Mouse (Mus musculus): ENCODE measurements around the gene Gm609. TPM values are rescaled to one million over a fixed set of nuclear protein-coding genes. Genes with fewer than 3 reads are reported as not detected.
A peak's percentile ranks its signal among the peaks of the same experiment; 100 is the strongest.

The Gm609 gene
- polyA plus RNA-seq, 1 experiment: 0.65 TPM

GRCm38 (mm10) chr16:45397440-45397839, 95.3 kb downstream of the Gm609 start:
- no peak for DNase-seq (ENCODE audit: low read depth)

- DNase-seq (ENCODE audit: low read depth): no peak
Measured at GRCm38 (mm10) chr16:45392246-45392645, 100.5 kb downstream of the Gm609 start.

GRCm38 (mm10) chr16:45391680-45392079, 101.1 kb downstream of the Gm609 start:
- no peak for DNase-seq (ENCODE audit: low read depth)

GRCm38 (mm10) chr16:45390286-45390956, 102.3 kb downstream of the Gm609 start:
- no peak for DNase-seq (ENCODE audit: low read depth)

- DNase-seq (ENCODE audit: low read depth): no peak
Measured at GRCm38 (mm10) chr16:45389833-45390232, 102.9 kb downstream of the Gm609 start.

GRCm38 (mm10) chr16:45389041-45389440, 103.7 kb downstream of the Gm609 start:
- DNase-seq (ENCODE audit: low read depth): no peak

- no peak for DNase-seq (ENCODE audit: low read depth)
Measured at GRCm38 (mm10) chr16:45381811-45382210, 111.0 kb downstream of the Gm609 start.

- DNase-seq (ENCODE audit: low read depth): no peak
Measured at GRCm38 (mm10) chr16:45378959-45379358, 113.8 kb downstream of the Gm609 start.

- DNase-seq (ENCODE audit: low read depth): peak; percentile 98
Measured at GRCm38 (mm10) chr16:45378147-45378943, 114.4 kb downstream of the Gm609 start.

GRCm38 (mm10) chr16:45377332-45377731, 115.4 kb downstream of the Gm609 start:
- DNase-seq (ENCODE audit: low read depth): peak; percentile 71

- DNase-seq (ENCODE audit: low read depth): peak; percentile 89
Measured at GRCm38 (mm10) chr16:45376812-45377211, 116.0 kb downstream of the Gm609 start.

GRCm38 (mm10) chr16:45376294-45376693, 116.5 kb downstream of the Gm609 start:
- DNase-seq (ENCODE audit: low read depth): no peak

- DNase-seq (ENCODE audit: low read depth): peak; percentile 97
Measured at GRCm38 (mm10) chr16:45375506-45376225, 117.1 kb downstream of the Gm609 start.

- no peak for DNase-seq (ENCODE audit: low read depth)
Measured at GRCm38 (mm10) chr16:45374074-45374473, 118.7 kb downstream of the Gm609 start.

GRCm38 (mm10) chr16:45371076-45371475, 121.7 kb downstream of the Gm609 start:
- no peak for DNase-seq (ENCODE audit: low read depth)

- no peak for DNase-seq (ENCODE audit: low read depth)
Measured at GRCm38 (mm10) chr16:45369285-45369965, 123.3 kb downstream of the Gm609 start.

GRCm38 (mm10) chr16:45366111-45366510, 126.7 kb downstream of the Gm609 start:
- DNase-seq (ENCODE audit: low read depth): no peak

- DNase-seq (ENCODE audit: low read depth): no peak
Measured at GRCm38 (mm10) chr16:45365353-45365752, 127.4 kb downstream of the Gm609 start.

- DNase-seq (ENCODE audit: low read depth): no peak
Measured at GRCm38 (mm10) chr16:45364627-45365026, 128.1 kb downstream of the Gm609 start.

- no peak for DNase-seq (ENCODE audit: low read depth)
Measured at GRCm38 (mm10) chr16:45363480-45364045, 129.2 kb downstream of the Gm609 start.
